Mouse (Mus musculus) stomach, embryonic 15.5 days (tissue): ENCODE data around the gene Tpm4. TPM values are rescaled to one million over a fixed set of nuclear protein-coding genes. Genes with fewer than 3 reads are reported as not detected.
A peak's percentile ranks its signal among the peaks of the same experiment; 100 is the strongest.

Experiments used
- ATAC-seq: fragments of 200-750 bp; cut with Nextera tagmentation; 2 replicates; pipeline ENCODE4 v1.8.0; 2017; ENCODE audit warnings: low read depth, moderate number of reproducible peaks, moderate TSS enrichment; ENCODE audit not compliant: insufficient read depth, low FRiP score
- H3K27ac ChIP-seq: fragments of 300-500 bp; sonication (generic); 2 replicates; pipeline ENCODE4 v1.5.1; 2015; ENCODE audit warnings: mild to moderate bottlenecking, inconsistent platforms
- H3K27me3 ChIP-seq: fragments of 300-500 bp; sonication (generic); replicated peaks from 2 replicates; pipeline ENCODE4 v1.6.1; 2015; ENCODE audit warnings: inconsistent platforms
- H3K36me3 ChIP-seq: fragments of 300-500 bp; sonication (generic); 2 replicates; pipeline ENCODE4 v1.6.1; 2015; ENCODE audit warnings: inconsistent platforms
- H3K4me1 ChIP-seq: fragments of 300-500 bp; sonication (generic); 2 replicates; pipeline ENCODE4 v1.6.1; 2015; ENCODE audit warnings: inconsistent platforms
- H3K4me2 ChIP-seq: fragments of 300-500 bp; sonication (generic); 2 replicates; pipeline ENCODE4 v1.6.1; 2015; ENCODE audit warnings: mild to moderate bottlenecking, inconsistent platforms
- H3K4me3 ChIP-seq: fragments of 300-500 bp; sonication (generic); replicated peaks from 2 replicates; pipeline ENCODE4 v1.5.1; 2015; ENCODE audit warnings: inconsistent platforms
- H3K9ac ChIP-seq: fragments of 300-500 bp; sonication (generic); 2 replicates; pipeline ENCODE4 v1.6.1; 2015; ENCODE audit warnings: inconsistent platforms
- H3K9me3 ChIP-seq: fragments of 300-500 bp; sonication (generic); 2 replicates; pipeline ENCODE4 v1.6.1; 2016; ENCODE audit warnings: inconsistent platforms
- WGBS: fragments of 180-500 bp; shearing (Covaris S2); methylation state at CpG from one replicate; pipeline ENCODE4 v1.1.7; 2015; 5-methylcytosine and 5-hydroxymethylcytosine counted together
- polyA plus RNA-seq: library from polyadenylated mRNA; unstranded; fragments of >200 nt; fragmentation: Nextera tagmentation; extraction: Ambion mirVana; gene quantifications from 2 replicates; pipeline ENCODE4 v1.2.1, GENCODE M21; 2015

Gene Tpm4
- polyA plus RNA-seq, 1 experiment from 2014 or later: 591 TPM

DNA sequence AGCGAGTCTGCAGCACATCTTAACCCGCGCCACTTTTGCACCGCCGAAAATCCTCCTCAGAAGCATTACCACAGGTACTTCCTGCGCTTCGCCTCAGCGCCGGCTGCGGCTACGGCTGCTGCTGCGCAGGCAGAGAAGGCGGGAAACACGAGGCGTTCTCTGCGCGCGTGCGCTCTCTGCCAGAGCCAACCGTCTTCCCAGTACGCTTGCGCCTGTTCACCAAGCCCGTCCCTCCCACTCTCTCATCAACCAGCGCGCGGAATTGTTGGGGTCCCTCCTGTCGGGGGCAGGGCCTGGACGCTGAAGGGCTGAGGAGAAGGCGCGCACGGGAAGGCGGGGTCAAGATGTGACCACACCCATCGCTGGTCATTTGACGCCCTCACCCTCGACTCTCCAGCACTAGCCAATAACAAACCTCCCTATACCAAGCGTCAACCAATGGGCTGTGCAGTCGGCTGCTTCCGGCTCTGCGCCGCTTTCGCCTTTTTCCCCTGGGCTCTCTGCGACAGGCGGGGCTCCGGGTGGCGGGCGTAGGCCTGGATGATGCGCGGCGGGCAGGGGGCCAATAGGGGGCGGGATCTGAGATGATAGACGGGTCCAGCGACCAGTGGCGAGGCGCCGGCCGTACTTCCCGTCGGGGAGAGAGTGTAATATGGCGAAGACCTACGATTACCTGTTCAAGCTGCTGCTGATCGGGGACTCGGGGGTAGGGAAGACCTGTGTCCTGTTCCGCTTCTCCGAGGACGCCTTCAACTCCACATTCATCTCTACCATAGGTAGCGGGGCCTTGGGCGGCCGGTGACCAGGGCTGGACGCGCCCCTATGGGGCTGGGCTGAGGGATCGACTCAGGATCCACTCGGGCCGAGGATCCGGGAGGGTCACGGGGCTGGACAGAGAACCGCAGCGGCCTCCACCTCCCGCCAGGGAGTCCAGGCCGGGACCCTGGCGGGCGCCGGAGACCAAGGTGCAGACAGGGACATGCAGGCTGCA is 26.2 kb downstream of the Tpm4 start, which contains the start of gene Rab8a:
TSS of gene Rab8a (plus strand) at position 494 of the 991 bp plus-strand sequence.
- Histone ChIP-seq H3K36me3 (no peaks in the 10 kb centered on the region), H3K4me3 (peak within 1 kb of the TSS; percentile 88), H3K4me2 (peak within 1 kb of the TSS; percentile 78), H3K9ac (peak within 1 kb of the TSS; percentile 98), H3K9me3 (no peaks in the 10 kb centered on the region), H3K27me3 (no peaks in the 10 kb centered on the region), H3K4me1 (peaks cover 17% of the 10 kb centered on the region), H3K27ac (peak within 1 kb of the TSS; percentile 81)
- peak; percentile 99 for ATAC-seq
- WGBS: under 1% methylated on average over 81 of the region's 82 CpGs

DNA sequence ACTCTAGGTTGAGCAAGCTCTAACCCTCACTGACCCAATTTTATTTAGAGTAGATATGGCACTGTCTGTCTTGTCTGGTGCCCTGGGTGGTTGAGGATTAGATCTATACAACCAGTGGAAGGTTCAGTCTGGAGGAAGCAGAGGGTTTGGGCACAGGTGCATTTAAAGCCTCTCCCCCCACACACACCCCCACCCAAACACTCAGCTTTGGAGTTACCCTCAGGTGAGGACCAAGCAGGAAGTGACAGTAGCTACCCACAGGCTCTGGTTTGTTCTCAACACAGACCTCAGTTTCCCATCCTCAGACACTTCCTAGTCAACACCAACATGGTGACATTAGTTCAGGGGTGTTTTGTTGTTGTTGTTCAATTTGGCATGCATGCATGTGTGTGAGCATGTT is 28.0 kb downstream of the Tpm4 start:
- H3K4me3 ChIP-seq: no peak overlapping the region
- no peaks in the 10 kb centered on the region for H3K36me3 ChIP-seq
- no peak overlapping the region for H3K9ac ChIP-seq
- 0 out of 2 replicates have a peak overlapping the region, but pooled peaks have one; percentile 60 for H3K4me2 ChIP-seq
- no peak overlapping the region for H3K27ac ChIP-seq
- no peak for ATAC-seq
- H3K9me3 ChIP-seq: no peaks in the 10 kb centered on the region
- peaks cover 17% of the 10 kb centered on the region for H3K4me1 ChIP-seq
- H3K27me3 ChIP-seq: no peaks in the 10 kb centered on the region

DNA sequence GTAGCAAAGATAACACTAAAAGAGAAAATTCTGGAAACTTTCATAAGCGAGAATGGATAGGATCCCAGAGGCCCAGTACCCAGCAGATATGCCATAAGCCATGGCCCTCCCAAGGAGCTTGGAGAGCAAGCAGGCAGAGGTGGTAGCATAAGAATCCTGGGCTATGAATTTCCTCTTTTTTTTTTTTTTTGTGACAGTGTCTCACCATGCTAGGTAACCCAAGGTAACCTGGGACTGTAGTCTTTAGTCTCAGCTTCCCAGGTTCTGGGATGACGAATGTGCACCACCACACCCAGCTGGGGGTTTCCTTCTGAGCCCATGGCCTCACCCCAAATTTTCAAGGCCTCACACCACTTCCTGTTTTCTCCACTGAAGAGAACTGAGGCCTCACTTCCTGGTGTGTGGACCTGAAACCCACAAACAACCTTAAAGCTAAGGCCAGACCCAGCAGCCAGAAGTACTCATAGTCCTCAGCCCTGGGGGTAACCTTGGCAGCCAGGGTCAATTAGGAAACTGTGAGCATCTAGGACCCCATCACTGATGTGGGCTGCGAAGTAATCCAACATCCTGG is 34.4 kb downstream of the Tpm4 start:
- no peaks in the 10 kb centered on the region for H3K9me3 ChIP-seq
- H3K4me2 ChIP-seq: no peak overlapping the region
- ATAC-seq: no peak
- peaks cover 32% of the 10 kb centered on the region for H3K36me3 ChIP-seq
- WGBS: 89% methylated on average over 3 of the region's 3 CpGs
- H3K4me1 ChIP-seq: no peaks in the 10 kb centered on the region
- H3K27ac ChIP-seq: no peak overlapping the region
- H3K27me3 ChIP-seq: no peaks in the 10 kb centered on the region
- H3K9ac ChIP-seq: no peak overlapping the region
- no peak overlapping the region for H3K4me3 ChIP-seq

DNA sequence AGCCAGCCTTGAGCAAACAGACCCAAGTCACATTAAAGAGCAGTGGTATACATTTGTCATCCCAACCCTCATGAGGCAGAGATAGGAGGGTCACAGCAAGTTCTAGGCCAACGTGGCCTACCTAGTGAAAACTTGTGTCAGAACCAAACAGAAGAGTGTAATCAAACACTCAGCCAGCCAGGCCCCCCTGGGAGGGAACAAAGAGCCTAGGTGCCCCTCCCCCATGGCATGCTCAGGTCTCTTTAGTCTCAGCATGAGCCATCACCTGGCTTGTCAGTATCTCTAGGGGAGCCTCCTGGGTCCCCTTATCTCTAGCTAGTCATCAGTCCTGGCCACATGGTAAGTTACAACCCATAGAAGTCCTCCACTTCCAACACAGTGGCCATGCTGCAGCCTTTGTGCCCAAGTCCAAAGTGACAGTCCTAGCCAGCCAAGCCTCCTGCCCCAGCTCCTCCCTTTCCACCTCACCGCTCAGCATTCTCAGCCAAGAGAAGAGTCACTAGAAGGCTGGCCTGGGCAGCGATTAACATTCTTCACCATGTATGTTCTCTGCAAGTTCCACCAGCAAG is 35.0 kb downstream of the Tpm4 start:
- H3K36me3 ChIP-seq: peaks cover 37% of the 10 kb centered on the region
- no peak overlapping the region for H3K4me3 ChIP-seq
- no peaks in the 10 kb centered on the region for H3K4me1 ChIP-seq
- no peak overlapping the region for H3K9ac ChIP-seq
- no peak overlapping the region for H3K4me2 ChIP-seq
- no peak; the same call in 1 of the 2 replicates for ATAC-seq
- H3K9me3 ChIP-seq: no peaks in the 10 kb centered on the region
- 66% methylated on average over 3 of the region's 3 CpGs for WGBS
- H3K27me3 ChIP-seq: no peaks in the 10 kb centered on the region
- H3K27ac ChIP-seq: no peak overlapping the region

DNA sequence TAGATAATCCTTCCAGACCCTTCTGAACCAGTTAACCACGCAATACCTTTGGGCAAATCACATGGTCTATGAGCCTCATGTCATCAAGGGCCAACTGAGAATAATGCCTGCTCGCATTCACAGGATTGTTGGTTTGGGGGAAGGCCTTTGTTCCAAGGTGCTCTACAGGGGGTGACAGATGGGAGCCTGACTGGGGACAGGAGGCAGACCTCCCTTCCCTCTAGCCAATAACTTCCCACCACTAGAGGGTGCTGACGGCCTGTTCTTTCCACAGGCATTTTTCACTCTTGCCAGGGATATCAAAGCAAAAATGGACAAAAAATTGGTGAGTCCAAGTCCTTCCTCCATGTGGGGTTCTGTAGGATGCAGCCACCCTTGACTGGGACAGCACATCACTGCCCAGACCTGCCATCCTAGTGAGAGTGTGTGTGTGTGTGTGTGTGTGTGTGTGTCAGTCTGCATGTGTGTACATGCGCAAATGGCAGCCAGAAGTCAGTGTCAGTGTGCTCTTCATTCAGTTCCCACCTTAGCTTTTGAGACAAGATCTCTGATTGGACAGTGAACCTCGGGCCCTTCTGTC is 42.7 kb downstream of the Tpm4 start:
- 63% methylated on average over 5 of the region's 5 CpGs for WGBS
- Histone ChIP-seq H3K4me1 (no peaks in the 10 kb centered on the region), H3K27ac (no peak overlapping the region), H3K9me3 (no peaks in the 10 kb centered on the region), H3K4me2 (no peak overlapping the region), H3K4me3 (no peak overlapping the region), H3K9ac (no peak overlapping the region), H3K27me3 (no peaks in the 10 kb centered on the region), H3K36me3 (peaks cover 53% of the 10 kb centered on the region)
- peak; percentile 43; the same call in 1 of the 2 replicates for ATAC-seq

DNA sequence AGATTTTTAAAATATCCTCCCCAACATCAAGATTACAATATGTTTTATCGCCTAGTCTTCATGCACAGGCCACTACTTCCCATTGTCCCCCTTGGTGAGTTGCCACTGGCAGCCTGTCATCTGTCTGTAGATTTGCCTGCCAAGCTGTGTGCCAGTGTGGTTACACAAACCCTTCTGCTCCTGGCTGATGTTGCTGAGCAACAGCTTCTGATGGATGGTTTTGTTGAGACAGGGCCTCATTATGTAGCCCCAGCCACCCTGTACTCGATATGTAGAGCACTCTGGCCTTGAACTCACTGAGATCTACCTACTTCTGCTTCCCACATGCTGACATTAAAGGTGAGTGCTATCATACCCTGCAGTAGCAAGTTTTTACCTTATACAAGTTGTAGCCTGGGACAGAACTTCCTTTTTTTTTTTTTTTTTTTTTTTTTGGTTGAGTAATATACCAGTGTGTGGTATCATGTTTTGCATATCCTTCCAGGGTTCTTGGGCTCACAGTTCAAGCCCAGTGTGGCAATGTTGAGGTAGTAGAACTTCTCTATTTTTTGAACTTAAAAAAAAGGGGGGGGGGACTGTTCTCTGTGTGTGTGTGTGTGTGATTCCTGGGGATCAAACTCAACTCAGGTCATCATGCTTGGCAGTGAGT is 48.9 kb downstream of the Tpm4 start:
- WGBS: 76% methylated on average over 2 of the region's 2 CpGs
- Histone ChIP-seq H3K4me3 (no peak overlapping the region), H3K4me2 (no peak overlapping the region), H3K4me1 (no peaks in the 10 kb centered on the region), H3K27ac (no peak overlapping the region), H3K9me3 (no peaks in the 10 kb centered on the region), H3K36me3 (peaks cover 16% of the 10 kb centered on the region), H3K27me3 (no peaks in the 10 kb centered on the region), H3K9ac (no peak overlapping the region)
- no peak for ATAC-seq

DNA sequence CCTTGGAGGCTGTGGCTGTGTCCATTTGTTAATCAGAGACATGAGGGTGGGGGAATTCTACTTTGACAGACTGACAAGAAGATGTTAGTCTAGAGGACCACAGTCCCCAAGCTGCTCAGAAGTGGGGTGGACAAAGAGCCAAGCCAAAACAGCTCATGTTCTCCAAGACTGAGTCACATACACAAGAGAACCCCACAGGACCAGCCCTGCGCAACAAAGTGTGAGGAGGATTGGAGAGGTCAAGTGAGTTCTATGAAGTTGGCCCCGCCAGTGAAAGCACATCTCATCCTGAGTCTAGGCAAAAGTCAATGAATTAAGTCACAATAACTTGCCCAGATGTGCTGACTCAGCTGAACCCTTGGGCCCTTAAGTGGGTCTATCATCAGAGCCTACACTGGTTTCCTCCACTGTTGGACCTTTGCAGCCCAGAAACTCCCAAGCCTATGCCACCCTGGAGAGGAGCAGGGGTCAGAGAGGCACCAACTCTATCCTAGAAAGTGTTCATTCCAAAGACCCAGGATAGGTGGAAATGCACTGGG is 53.1 kb downstream of the Tpm4 start:
- WGBS: 86% methylated on average over 2 of the region's 2 CpGs
- Histone ChIP-seq H3K36me3 (no peaks in the 10 kb centered on the region), H3K27ac (no peak overlapping the region), H3K27me3 (no peaks in the 10 kb centered on the region), H3K4me3 (no peak overlapping the region), H3K9ac (no peak overlapping the region), H3K4me1 (no peaks in the 10 kb centered on the region), H3K9me3 (no peaks in the 10 kb centered on the region), H3K4me2 (no peak overlapping the region)
- ATAC-seq: no peak

DNA sequence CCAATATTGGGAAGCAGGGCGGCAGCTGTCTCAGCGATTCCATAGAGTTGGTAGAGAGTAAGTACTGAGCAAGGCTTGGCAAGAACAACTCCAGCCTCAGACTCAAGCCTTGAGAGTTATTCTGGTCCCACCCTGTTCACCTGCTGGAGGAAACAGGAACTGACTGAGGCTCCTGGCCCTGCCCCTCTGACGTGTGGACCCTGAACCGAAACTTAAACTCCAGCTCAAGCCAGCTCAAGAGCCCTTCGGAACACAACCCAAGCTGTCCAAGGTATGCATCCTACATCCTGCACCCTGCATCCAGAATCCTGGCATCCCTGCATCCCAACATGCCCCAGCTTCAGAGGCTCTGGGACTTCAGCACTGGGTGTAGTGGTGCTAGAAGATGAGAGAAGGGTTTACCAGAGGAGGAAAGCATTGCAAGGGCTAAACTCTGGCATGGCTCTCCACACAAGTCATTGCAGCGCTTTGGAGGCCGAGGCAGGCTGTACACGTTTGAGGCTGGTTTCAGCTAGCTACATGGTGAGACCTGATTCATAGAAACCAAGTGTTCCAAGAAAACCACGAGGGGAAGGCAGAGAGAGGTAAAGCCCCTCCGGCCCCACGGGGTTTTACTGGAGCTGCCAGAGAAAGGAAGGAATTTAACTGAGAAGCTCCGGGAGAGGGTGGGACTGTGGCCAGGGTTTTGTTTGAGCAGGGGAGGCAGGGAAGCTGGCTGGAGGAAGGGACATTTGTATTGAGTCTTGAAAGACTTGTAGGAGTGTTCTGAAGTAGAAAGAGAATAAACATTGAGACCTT is 54.8 kb downstream of the Tpm4 start, which contains the start of gene Hsh2d:
TSS of gene Hsh2d (plus strand) at position 222 of the 798 bp plus-strand sequence.
- peak within 1 kb of the TSS; percentile 67 for H3K27ac ChIP-seq
- peak; percentile 72 for ATAC-seq

DNA sequence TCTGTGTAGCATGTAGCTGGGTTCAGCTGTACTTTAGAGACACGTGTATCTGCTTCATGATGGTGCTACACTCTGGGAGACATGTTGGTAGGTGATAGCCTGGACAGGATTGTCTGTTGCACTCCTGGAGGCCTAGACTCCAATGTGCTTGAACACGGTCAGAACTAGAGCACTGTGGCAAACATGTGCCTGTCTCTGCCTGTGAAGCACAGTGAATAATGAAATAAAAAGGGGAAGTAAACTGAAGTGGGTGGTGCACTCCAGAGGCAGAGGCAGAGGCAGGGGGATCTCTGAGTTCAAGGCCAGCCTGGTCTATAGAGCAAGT is 55.4 kb downstream of the Tpm4 start:
- no peaks in the 10 kb centered on the region for H3K4me1 ChIP-seq
- H3K4me3 ChIP-seq: no peak overlapping the region
- H3K27ac ChIP-seq: peak overlapping the region; percentile 67
- H3K9ac ChIP-seq: no peak overlapping the region
- 0 out of 2 replicates have a peak overlapping the region, but pooled peaks have one; percentile 3 for H3K4me2 ChIP-seq
- H3K36me3 ChIP-seq: no peaks in the 10 kb centered on the region
- H3K9me3 ChIP-seq: no peaks in the 10 kb centered on the region
- WGBS: 55% methylated on average over 2 of the region's 2 CpGs
- no peak for ATAC-seq
- H3K27me3 ChIP-seq: no peaks in the 10 kb centered on the region

More for the DNA sequence above, 54.8 kb downstream of the Tpm4 start, which contains the start of gene Hsh2d:
- no peaks in the 10 kb centered on the region for H3K27me3 ChIP-seq
- H3K4me1 ChIP-seq: no peaks in the 10 kb centered on the region
- H3K4me3 ChIP-seq: no peak within 1 kb of the TSS
- H3K9me3 ChIP-seq: no peaks in the 10 kb centered on the region
- H3K9ac ChIP-seq: no peak within 1 kb of the TSS
- 60% methylated on average over 12 of the region's 12 CpGs for WGBS
- H3K4me2 ChIP-seq: 0 out of 2 replicates have a peak within 1 kb of the TSS, but pooled peaks have one; percentile 3
- no peaks in the 10 kb centered on the region for H3K36me3 ChIP-seq

DNA sequence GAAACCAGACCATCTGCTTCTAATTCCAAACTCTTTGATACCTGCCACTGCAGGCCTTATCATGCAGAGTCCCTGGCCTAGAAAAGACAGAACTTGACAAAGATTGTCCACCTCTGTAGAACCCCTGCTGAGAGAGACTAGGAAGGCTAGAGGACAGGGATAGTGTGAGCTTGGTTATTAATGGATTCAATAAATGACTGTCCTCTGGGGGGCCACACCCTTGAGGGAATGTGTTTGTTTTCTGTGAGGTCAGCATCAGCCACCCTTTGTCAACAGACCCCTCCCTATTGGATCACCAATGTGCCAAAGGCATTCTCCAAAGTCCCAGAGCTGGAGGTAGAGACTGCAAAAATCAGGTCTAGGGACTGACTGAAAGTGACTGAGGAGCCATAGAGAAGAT is 57.3 kb downstream of the Tpm4 start:
- Histone ChIP-seq H3K9ac (no peak overlapping the region), H3K4me1 (no peaks in the 10 kb centered on the region), H3K9me3 (no peaks in the 10 kb centered on the region), H3K36me3 (no peaks in the 10 kb centered on the region), H3K4me2 (no peak overlapping the region), H3K27ac (no peak overlapping the region), H3K4me3 (no peak overlapping the region), H3K27me3 (no peaks in the 10 kb centered on the region)
- ATAC-seq: no peak
